Mouse (Mus musculus): ENCODE results near the gene Mthfsd. TPM values are rescaled to one million over a fixed set of nuclear protein-coding genes. Genes with fewer than 3 reads are reported as not detected.

Mthfsd gene
- polyA plus RNA-seq (2012; rRNA removed) = 74.6 and 81.2 TPM in 2 replicates

DNA sequence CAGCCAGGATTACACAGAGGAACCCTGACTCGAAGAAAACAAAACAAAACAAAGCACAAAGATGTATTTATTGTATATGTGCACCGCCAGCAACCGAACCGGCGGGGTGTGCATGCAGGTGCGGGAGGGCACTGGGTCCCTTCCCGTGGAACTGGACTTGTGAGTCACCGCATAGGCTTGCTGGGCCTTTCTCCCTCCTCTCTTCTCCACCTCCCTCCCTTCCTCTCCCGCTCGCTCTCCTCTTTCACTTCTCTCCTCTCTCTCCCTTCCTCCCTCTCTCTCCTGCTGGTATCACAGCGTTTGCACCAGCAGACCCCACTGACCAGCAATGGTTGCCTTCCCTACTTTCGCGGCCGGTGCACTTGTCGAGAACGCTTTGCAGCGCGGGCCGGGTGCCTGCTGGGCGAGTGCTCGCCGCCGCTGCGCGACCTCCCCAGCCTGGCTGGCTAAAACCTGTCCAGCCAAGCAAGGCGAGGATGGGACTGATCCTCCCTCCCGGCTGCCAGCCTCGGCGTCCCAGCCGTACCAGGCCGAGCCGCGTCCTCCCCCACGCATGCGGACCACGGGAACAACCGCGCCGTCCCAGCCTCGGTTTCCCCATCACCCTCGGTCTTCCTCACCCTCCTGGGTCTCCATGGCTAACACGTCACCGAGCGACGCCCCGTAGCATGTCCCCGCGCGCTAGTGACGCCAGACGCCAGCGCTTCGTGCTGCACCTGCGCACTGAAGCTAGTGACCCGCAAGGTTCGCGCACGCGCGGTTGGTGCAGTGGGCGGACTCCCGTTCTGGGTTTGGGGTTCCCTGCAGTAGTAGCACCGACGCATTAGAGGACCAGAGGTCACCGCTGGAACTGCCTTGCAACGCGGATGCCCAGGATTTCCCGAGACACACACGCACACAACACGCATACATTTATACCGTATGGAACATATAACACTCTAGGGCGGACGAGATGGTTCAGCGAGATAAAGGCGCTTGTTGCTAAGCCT lies at the start of gene Mthfsd:
Gene Mthfsd, minus strand, starts transcription at position 725 of the 989 bp plus-strand sequence.

DNA sequence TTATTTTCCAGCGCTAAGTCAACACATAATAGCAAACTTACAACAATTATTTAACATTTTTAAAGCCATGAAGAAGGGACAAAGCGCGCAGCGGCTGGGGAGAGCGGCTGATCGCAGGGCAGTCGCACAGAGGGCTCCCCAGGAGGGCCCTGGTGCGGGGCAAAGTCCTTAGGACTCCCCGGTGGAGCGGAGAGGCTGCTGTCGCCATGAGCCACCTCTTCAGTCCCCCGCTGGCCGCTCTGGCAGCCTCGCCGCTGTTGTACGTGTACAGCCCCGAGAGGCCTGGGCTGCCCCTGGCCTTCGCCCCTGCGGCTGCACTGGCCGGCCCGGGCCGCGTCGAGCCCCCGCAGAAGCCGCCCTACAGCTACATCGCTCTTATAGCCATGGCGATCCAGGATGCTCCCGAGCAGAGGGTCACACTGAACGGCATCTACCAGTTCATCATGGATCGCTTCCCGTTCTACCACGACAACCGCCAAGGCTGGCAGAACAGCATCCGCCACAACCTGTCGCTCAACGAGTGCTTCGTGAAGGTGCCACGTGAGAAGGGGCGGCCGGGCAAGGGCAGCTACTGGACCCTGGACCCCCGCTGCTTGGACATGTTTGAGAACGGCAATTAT lies 19.7 kb upstream of the Mthfsd start, which contains the start of gene Foxl1:
Gene Foxl1, plus strand, starts transcription at position 185 of the 620 bp plus-strand sequence.

DNA sequence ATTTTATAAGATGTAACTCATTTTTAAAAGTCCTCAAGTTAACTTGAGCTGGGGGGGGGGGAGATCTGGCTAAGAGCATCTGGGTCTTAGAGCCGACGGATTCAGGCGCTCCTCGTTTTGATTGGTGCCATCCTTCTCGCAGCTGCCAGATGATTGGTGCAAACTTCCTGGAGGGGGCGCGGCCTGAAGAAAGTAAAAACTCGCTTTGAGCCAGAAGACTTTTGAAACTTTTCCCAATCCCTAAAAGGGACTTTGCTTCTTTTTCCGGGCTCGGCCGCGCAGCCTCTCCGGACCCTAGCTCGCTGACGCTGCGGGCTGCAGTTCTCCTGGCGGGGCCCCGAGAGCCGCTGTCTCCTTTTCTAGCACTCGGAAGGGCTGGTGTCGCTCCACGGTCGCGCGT lies 7.8 kb upstream of the Mthfsd start, which contains the start of gene Foxc2:
Gene Foxc2, plus strand, starts transcription at position 224 of the 400 bp plus-strand sequence.

DNA sequence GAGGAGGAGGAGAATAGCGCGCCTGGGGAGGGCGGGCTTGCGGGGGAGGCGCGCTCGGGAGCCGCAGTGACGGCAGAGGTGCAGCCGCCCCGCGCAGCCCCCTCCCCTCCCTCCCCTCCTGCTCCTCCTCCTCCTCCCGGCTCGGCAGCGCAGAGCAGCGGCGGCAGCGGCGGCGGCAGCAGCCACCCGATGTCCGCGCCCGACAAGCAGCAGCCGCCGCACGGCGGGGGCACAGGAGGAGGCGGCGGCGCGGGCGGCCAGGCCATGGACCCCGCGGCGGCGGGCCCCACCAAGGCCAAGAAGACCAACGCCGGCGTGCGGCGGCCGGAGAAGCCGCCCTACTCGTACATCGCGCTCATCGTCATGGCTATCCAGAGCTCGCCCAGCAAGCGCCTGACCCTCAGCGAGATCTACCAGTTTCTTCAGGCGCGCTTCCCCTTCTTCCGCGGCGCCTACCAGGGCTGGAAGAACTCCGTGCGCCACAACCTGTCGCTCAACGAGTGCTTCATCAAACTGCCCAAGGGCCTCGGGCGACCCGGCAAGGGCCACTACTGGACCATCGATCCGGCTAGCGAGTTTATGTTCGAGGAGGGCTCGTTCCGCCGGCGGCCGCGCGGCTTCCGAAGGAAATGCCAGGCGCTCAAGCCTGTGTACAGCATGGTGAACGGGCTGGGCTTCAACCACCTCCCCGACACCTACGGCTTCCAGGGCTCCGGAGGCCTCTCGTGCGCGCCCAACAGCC lies 23.8 kb downstream of the Mthfsd start, which contains the start of gene Foxf1:
Gene Foxf1, plus strand, starts transcription at position 177 of the 742 bp plus-strand sequence.

Other genes starting within 250 kb of the Mthfsd start
- gene Foxf1, start 24.0 kb downstream of the Mthfsd start, polyA plus RNA-seq (2012; rRNA removed) = 8.2 and 8.9 TPM in 2 replicates
- 3.8 and 4.5 TPM in 2 replicates for gene Foxc2, start 7.8 kb upstream of the Mthfsd start, polyA plus RNA-seq (2012; rRNA removed)
- gene Foxl1, start 19.5 kb upstream of the Mthfsd start, polyA plus RNA-seq (2012; rRNA removed) = 1.4 and 1.8 TPM in 2 replicates

Measured in ovary, adult 2 months (tissue).